Mouse (Mus musculus): ENCODE results near the gene Alb.

The Alb gene

GRCm38 (mm10) chr5:90490518-90490917, 29.8 kb downstream of the Alb start, which contains the start of gene Afp:
Gene Afp, plus strand, starts transcription at chr5:90490737.
- DNase-seq (ENCODE audit: extremely low read depth, insufficient read length, low spot score), result no peak

- no peak for DNase-seq (ENCODE audit: extremely low read depth, insufficient read length, low spot score)
Observed at GRCm38 (mm10) chr5:90492440-90492839, 31.7 kb downstream of the Alb start.

GRCm38 (mm10) chr5:90494308-90494707, 33.6 kb downstream of the Alb start:
- no peak for DNase-seq (ENCODE audit: extremely low read depth, insufficient read length, low spot score)

GRCm38 (mm10) chr5:90499509-90499908, 38.8 kb downstream of the Alb start:
- DNase-seq (ENCODE audit: extremely low read depth, insufficient read length, low spot score), result no peak

- DNase-seq (ENCODE audit: extremely low read depth, insufficient read length, low spot score), result peak; percentile 26
Observed at GRCm38 (mm10) chr5:90500714-90501113, 40.0 kb downstream of the Alb start.

- DNase-seq (ENCODE audit: extremely low read depth, insufficient read length, low spot score), result no peak
Observed at GRCm38 (mm10) chr5:90501752-90502151, 41.1 kb downstream of the Alb start.

GRCm38 (mm10) chr5:90504742-90505141, 44.0 kb downstream of the Alb start:
- peak; percentile 19 for DNase-seq (ENCODE audit: extremely low read depth, insufficient read length, low spot score)

- DNase-seq (ENCODE audit: extremely low read depth, insufficient read length, low spot score), result no peak
Observed at GRCm38 (mm10) chr5:90506507-90506906, 45.8 kb downstream of the Alb start.

- DNase-seq (ENCODE audit: extremely low read depth, insufficient read length, low spot score), result no peak
Observed at GRCm38 (mm10) chr5:90507411-90507949, 46.8 kb downstream of the Alb start.

- DNase-seq (ENCODE audit: extremely low read depth, insufficient read length, low spot score), result no peak
Observed at GRCm38 (mm10) chr5:90509828-90510592, 49.3 kb downstream of the Alb start.

- no peak for DNase-seq (ENCODE audit: extremely low read depth, insufficient read length, low spot score)
Observed at GRCm38 (mm10) chr5:90512288-90512955, 51.7 kb downstream of the Alb start.

GRCm38 (mm10) chr5:90515561-90515960, 54.9 kb downstream of the Alb start:
- DNase-seq (ENCODE audit: extremely low read depth, insufficient read length, low spot score), result no peak

GRCm38 (mm10) chr5:90518356-90519100, 57.8 kb downstream of the Alb start, which contains the start of gene Afm:
Gene Afm, plus strand, starts transcription at chr5:90518932.
- DNase-seq (ENCODE audit: extremely low read depth, insufficient read length, low spot score), result no peak
